Mouse (Mus musculus) granulocyte monocyte progenitor cell, adult 5-6 weeks (primary cell): Measurements from ENCODE around the gene Olfr813. TPM values are rescaled to one million over a fixed set of nuclear protein-coding genes. Genes with fewer than 3 reads are reported as not detected.
"Not testable (repeated sequence)": the region's sequence is repeated elsewhere in the genome, so short reads cannot be mapped to it uniquely, and the experiment has no call there.

ENCODE experiments used
- ATAC-seq: replicated peaks from 2 replicates; pipeline ENCODE4 v1.8.0; 2016; ENCODE audit warnings: mild to moderate bottlenecking, moderate TSS enrichment, inconsistent platforms; ENCODE audit not compliant: poor library complexity, severe bottlenecking
- total RNA-seq, 2 experiments: library from RNA; stranded (forward) in 1 of 2; stranded (reverse) in 1 of 2; fragments of 200-712, 200-1000 nt in 1 of 2; fragments of >200 nt in 1 of 2; fragmentation: Nextera tagmentation in 1 of 2; gene quantifications; 2 replicates each; pipeline ENCODE4 v1.2.3; 2014 to 2017

Gene Olfr813
- total RNA-seq (2014; fragmentation: Nextera tagmentation): not detected in 2 replicates
- total RNA-seq (2017): not detected in 2 replicates

GRCm38 (mm10) chr10:129855067-129855466, at the start of gene Olfr813:
Olfr813 (plus strand) TSS chr10:129855367.
- no peak for ATAC-seq

GRCm38 (mm10) chr10:129845994-129846393, 9.2 kb upstream of the Olfr813 start, which contains the start of gene Olfr812:
Olfr812 (minus strand) TSS chr10:129846094.
- no peak for ATAC-seq

GRCm38 (mm10) chr10:129847343-129847742, 7.8 kb upstream of the Olfr813 start:
- no peak for ATAC-seq

- ATAC-seq: not testable (repeated sequence)
Observed at GRCm38 (mm10) chr10:129879751-129880150, 24.6 kb downstream of the Olfr813 start, which contains the start of gene Olfr814. Olfr814 (minus strand) TSS chr10:129879851.

DNA sequence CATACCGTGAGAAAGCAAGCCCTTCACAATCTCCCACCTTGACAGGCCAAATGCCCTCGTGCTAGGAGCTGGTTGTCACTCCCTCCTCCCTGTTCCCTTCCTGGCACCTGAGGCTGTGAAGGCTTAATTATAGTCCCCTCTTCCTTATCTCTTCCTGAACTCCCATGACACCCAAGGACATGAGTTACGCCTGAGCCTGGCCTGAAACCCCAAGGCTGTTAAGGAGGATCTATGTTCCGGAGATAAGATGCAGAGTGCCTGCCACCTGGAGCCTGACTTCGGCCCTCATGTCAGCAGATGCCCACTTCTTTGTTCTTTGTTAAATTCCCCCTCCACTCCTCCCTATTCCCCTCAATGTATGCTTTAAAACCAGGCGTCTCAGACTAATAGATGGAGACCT, 30.3 kb downstream of the Olfr813 start:
- not testable (repeated sequence) for ATAC-seq

GRCm38 (mm10) chr10:129885934-129886333, 30.8 kb downstream of the Olfr813 start:
- no peak for ATAC-seq

DNA sequence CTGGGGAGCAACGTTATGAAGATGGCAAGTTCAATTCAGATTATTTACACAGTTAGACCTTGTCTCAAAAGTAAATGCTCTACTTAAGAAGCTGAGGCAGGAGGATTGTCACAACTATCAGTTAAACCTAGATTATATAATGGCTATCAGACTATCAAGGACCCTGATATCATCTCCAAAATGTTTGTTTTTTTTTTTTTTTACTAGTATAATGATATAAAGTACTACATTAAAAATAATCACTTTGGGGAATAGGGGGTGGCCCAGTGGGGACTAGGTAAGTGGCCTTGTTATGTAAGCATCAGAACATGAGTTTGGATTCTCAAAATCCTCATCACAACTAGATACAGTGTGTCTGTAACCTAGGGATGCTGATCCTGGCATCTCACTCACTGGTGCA, 50.6 kb downstream of the Olfr813 start, which contains the start of gene Olfr815:
Gene Olfr815 (minus strand): TSS at position 101 of the 400 bp plus-strand sequence.
- not testable (repeated sequence) for ATAC-seq

Other genes starting within 250 kb of the Olfr813 start
- gene Olfr796, start 242.8 kb upstream of the Olfr813 start, total RNA-seq (2014; fragmentation: Nextera tagmentation): not detected in 2 replicates
- gene Olfr796, start 242.8 kb upstream of the Olfr813 start, total RNA-seq (2017): not detected in 2 replicates
- not detected in 2 replicates for gene Olfr798, start 227.4 kb upstream of the Olfr813 start, total RNA-seq (2014; fragmentation: Nextera tagmentation)
- not detected in 2 replicates for gene Olfr798, start 227.4 kb upstream of the Olfr813 start, total RNA-seq (2017)
- gene Olfr799, start 217.9 kb upstream of the Olfr813 start, total RNA-seq (2014; fragmentation: Nextera tagmentation): not detected in 2 replicates
- gene Olfr799, start 217.9 kb upstream of the Olfr813 start, total RNA-seq (2017): not detected in 2 replicates
- gene Olfr800, start 197.7 kb upstream of the Olfr813 start, total RNA-seq (2014; fragmentation: Nextera tagmentation): not detected in 2 replicates
- gene Olfr800, start 197.7 kb upstream of the Olfr813 start, total RNA-seq (2017): not detected in 2 replicates
- gene Olfr801, start 181.5 kb upstream of the Olfr813 start, total RNA-seq (2014; fragmentation: Nextera tagmentation): not detected in 2 replicates
- not detected in 2 replicates for gene Olfr801, start 181.5 kb upstream of the Olfr813 start, total RNA-seq (2017)
- not detected in 2 replicates for gene Olfr802, start 167.2 kb upstream of the Olfr813 start, total RNA-seq (2014; fragmentation: Nextera tagmentation)
- not detected in 2 replicates for gene Olfr802, start 167.2 kb upstream of the Olfr813 start, total RNA-seq (2017)
- gene Olfr803, start 161.1 kb upstream of the Olfr813 start, total RNA-seq (2014; fragmentation: Nextera tagmentation): not detected in 2 replicates
- gene Olfr803, start 161.1 kb upstream of the Olfr813 start, total RNA-seq (2017): not detected in 2 replicates
- not detected in 2 replicates for gene Olfr804, start 152.2 kb upstream of the Olfr813 start, total RNA-seq (2014; fragmentation: Nextera tagmentation)
- not detected in 2 replicates for gene Olfr804, start 152.2 kb upstream of the Olfr813 start, total RNA-seq (2017)
- gene Olfr805, start 126.0 kb upstream of the Olfr813 start, total RNA-seq (2014; fragmentation: Nextera tagmentation): not detected in 2 replicates
- not detected in 2 replicates for gene Olfr805, start 126.0 kb upstream of the Olfr813 start, total RNA-seq (2017)
- not detected in 2 replicates for gene Olfr806, start 113.4 kb upstream of the Olfr813 start, total RNA-seq (2014; fragmentation: Nextera tagmentation)
- not detected in 2 replicates for gene Olfr806, start 113.4 kb upstream of the Olfr813 start, total RNA-seq (2017)
- not detected in 2 replicates for gene Olfr807, start 97.6 kb upstream of the Olfr813 start, total RNA-seq (2014; fragmentation: Nextera tagmentation)
- gene Olfr807, start 97.6 kb upstream of the Olfr813 start, total RNA-seq (2017): not detected in 2 replicates
- gene Olfr808, start 89.9 kb upstream of the Olfr813 start, total RNA-seq (2014; fragmentation: Nextera tagmentation): not detected in 2 replicates
- gene Olfr808, start 89.9 kb upstream of the Olfr813 start, total RNA-seq (2017): not detected in 2 replicates
- not detected in 2 replicates for gene Olfr809, start 80.7 kb upstream of the Olfr813 start, total RNA-seq (2014; fragmentation: Nextera tagmentation)
- gene Olfr809, start 80.7 kb upstream of the Olfr813 start, total RNA-seq (2017): not detected in 2 replicates
- gene Olfr810, start 60.5 kb upstream of the Olfr813 start, total RNA-seq (2014; fragmentation: Nextera tagmentation): not detected in 2 replicates
- gene Olfr810, start 60.5 kb upstream of the Olfr813 start, total RNA-seq (2017): not detected in 2 replicates
- not detected in 2 replicates for gene Olfr811, start 51.0 kb upstream of the Olfr813 start, total RNA-seq (2014; fragmentation: Nextera tagmentation)
- gene Olfr811, start 51.0 kb upstream of the Olfr813 start, total RNA-seq (2017): not detected in 2 replicates
- not detected in 2 replicates for gene Olfr812, start 9.3 kb upstream of the Olfr813 start, total RNA-seq (2014; fragmentation: Nextera tagmentation)
- gene Olfr812, start 9.3 kb upstream of the Olfr813 start, total RNA-seq (2017): not detected in 2 replicates
- gene Olfr814, start 24.5 kb downstream of the Olfr813 start, total RNA-seq (2014; fragmentation: Nextera tagmentation): not detected in 2 replicates
- gene Olfr814, start 24.5 kb downstream of the Olfr813 start, total RNA-seq (2017): not detected in 2 replicates
- gene Olfr815, start 50.5 kb downstream of the Olfr813 start, total RNA-seq (2014; fragmentation: Nextera tagmentation): not detected in 2 replicates
- not detected in 2 replicates for gene Olfr815, start 50.5 kb downstream of the Olfr813 start, total RNA-seq (2017)
- gene Olfr816, start 60.2 kb downstream of the Olfr813 start, total RNA-seq (2014; fragmentation: Nextera tagmentation): not detected in 2 replicates
- not detected in 2 replicates for gene Olfr816, start 60.2 kb downstream of the Olfr813 start, total RNA-seq (2017)
- not detected in 2 replicates for gene Olfr818, start 93.7 kb downstream of the Olfr813 start, total RNA-seq (2014; fragmentation: Nextera tagmentation)
- gene Olfr818, start 93.7 kb downstream of the Olfr813 start, total RNA-seq (2017): not detected in 2 replicates
- not detected in 2 replicates for gene Olfr819, start 111.9 kb downstream of the Olfr813 start, total RNA-seq (2014; fragmentation: Nextera tagmentation)
- gene Olfr819, start 111.9 kb downstream of the Olfr813 start, total RNA-seq (2017): not detected in 2 replicates
- not detected in 2 replicates for gene Olfr247, start 120.8 kb downstream of the Olfr813 start, total RNA-seq (2014; fragmentation: Nextera tagmentation)
- gene Olfr247, start 120.8 kb downstream of the Olfr813 start, total RNA-seq (2017): not detected in 2 replicates
- gene Gm10310, start 129.7 kb downstream of the Olfr813 start, total RNA-seq (2014; fragmentation: Nextera tagmentation): not detected in 2 replicates
- not detected in 2 replicates for gene Gm10310, start 129.7 kb downstream of the Olfr813 start, total RNA-seq (2017)
- not detected in 2 replicates for gene Olfr820, start 157.3 kb downstream of the Olfr813 start, total RNA-seq (2014; fragmentation: Nextera tagmentation)
- gene Olfr820, start 157.3 kb downstream of the Olfr813 start, total RNA-seq (2017): not detected in 2 replicates
- not detected in 2 replicates for gene Olfr821, start 175.0 kb downstream of the Olfr813 start, total RNA-seq (2014; fragmentation: Nextera tagmentation)
- not detected in 2 replicates for gene Olfr821, start 175.0 kb downstream of the Olfr813 start, total RNA-seq (2017)
- not detected in 2 replicates for gene Olfr822, start 215.8 kb downstream of the Olfr813 start, total RNA-seq (2014; fragmentation: Nextera tagmentation)
- gene Olfr822, start 215.8 kb downstream of the Olfr813 start, total RNA-seq (2017): not detected in 2 replicates